Mouse (Mus musculus): Measurements from ENCODE around the gene 1700017B05Rik.

DNA sequence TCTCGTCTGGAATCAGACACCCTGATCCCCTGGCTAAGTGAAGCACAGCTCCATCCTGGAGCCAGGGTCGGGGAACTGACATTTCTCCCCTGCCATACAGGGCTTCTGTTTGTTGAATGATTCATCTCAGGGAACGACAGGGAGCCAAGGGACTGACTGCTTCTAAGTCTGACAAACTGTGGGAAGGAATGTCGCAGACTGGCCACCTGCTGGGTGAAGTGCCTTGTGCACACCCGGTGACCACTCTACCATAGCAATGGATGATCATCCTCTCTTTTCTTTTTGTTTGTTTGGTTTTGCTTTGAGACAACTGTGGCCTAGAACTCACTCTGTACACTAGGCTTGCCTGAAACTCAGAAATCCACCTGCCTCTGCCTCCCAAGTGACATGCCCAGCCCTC is 19.5 kb downstream of the 1700017B05Rik start:
- TF ChIP-seq ZNF384 (IDR thresholded peaks at IDR 0.05; ENCODE audit: low read depth, low read length): no peak
- TF ChIP-seq ZC3H11A (IDR thresholded peaks at IDR 0.05; ENCODE audit: borderline replicate concordance, low read depth, low read length): no peak
- TF ChIP-seq HCFC1 (IDR thresholded peaks at IDR 0.05; ENCODE audit: borderline replicate concordance, insufficient read depth, low read length): no peak
